Mouse (Mus musculus): ENCODE measurements around the gene Cyp4f13. TPM values are rescaled to one million over a fixed set of nuclear protein-coding genes. Genes with fewer than 3 reads are reported as not detected.

Gene Cyp4f13
- polyA plus RNA-seq, 1 experiment from 2014 or later: 13.3 TPM

- Histone ChIP-seq H3K27me3 (no peaks in the 10 kb centered on the region), H3K36me3 (no peaks in the 10 kb centered on the region), H3K4me2 (no peak overlapping the region), H3K9me3 (replicated peaks) (no peaks in the 10 kb centered on the region), H3K9ac (no peak overlapping the region), H3K27ac (no peak overlapping the region), H3K4me3 (replicated peaks) (no peak overlapping the region), H3K4me1 (peaks cover 15% of the 10 kb centered on the region)
- no peak for ATAC-seq (replicated peaks; ENCODE audit: low FRiP score)
- 67% methylated on average over 3 of the region's 3 CpGs for WGBS
Observed at GRCm38 (mm10) chr17:32944402-32945035, 2.7 kb downstream of the Cyp4f13 start.

GRCm38 (mm10) chr17:32943661-32944060, 3.5 kb downstream of the Cyp4f13 start:
- Histone ChIP-seq H3K27me3 (no peaks in the 10 kb centered on the region), H3K9me3 (replicated peaks) (no peaks in the 10 kb centered on the region), H3K27ac (no peak overlapping the region), H3K4me1 (peaks cover 15% of the 10 kb centered on the region), H3K9ac (no peak overlapping the region), H3K4me3 (replicated peaks) (no peak overlapping the region), H3K36me3 (no peaks in the 10 kb centered on the region), H3K4me2 (no peak overlapping the region)
- WGBS: 91% methylated on average over 3 of the region's 3 CpGs
- ATAC-seq (replicated peaks; ENCODE audit: low FRiP score): no peak

- no peak overlapping the region for H3K9ac ChIP-seq
- H3K4me2 ChIP-seq: no peak overlapping the region
- no peaks in the 10 kb centered on the region for H3K27me3 ChIP-seq
- no peak for ATAC-seq (replicated peaks; ENCODE audit: low FRiP score)
- H3K36me3 ChIP-seq: no peaks in the 10 kb centered on the region
- no peak overlapping the region for H3K4me3 ChIP-seq (replicated peaks)
- no peaks in the 10 kb centered on the region for H3K9me3 ChIP-seq (replicated peaks)
- H3K27ac ChIP-seq: no peak overlapping the region
- WGBS: 73% methylated on average over 4 of the region's 4 CpGs
- no peaks in the 10 kb centered on the region for H3K4me1 ChIP-seq
Observed at GRCm38 (mm10) chr17:32939831-32940230, 7.4 kb downstream of the Cyp4f13 start.

- Histone ChIP-seq H3K4me1 (peaks cover 8% of the 10 kb centered on the region), H3K36me3 (no peaks in the 10 kb centered on the region), H3K27ac (no peak overlapping the region), H3K4me3 (replicated peaks) (no peak overlapping the region), H3K9ac (no peak overlapping the region), H3K27me3 (0 out of 2 replicates have a peak, but pooled peaks cover 2% of the 10 kb centered on the region), H3K4me2 (no peak overlapping the region), H3K9me3 (replicated peaks) (no peaks in the 10 kb centered on the region)
- 83% methylated on average over 5 of the region's 5 CpGs for WGBS
- no peak for ATAC-seq (replicated peaks; ENCODE audit: low FRiP score)
Observed at GRCm38 (mm10) chr17:32927803-32928202, 19.4 kb downstream of the Cyp4f13 start.

GRCm38 (mm10) chr17:32924658-32925312, 22.4 kb downstream of the Cyp4f13 start:
- peak overlapping the region; percentile 83 for H3K4me2 ChIP-seq
- peak; percentile 95 for ATAC-seq (replicated peaks; ENCODE audit: low FRiP score)
- WGBS: 19% methylated on average over 32 of the region's 32 CpGs

GRCm38 (mm10) chr17:32923681-32924080, 23.5 kb downstream of the Cyp4f13 start:
- Histone ChIP-seq H3K4me1 (peaks cover 8% of the 10 kb centered on the region), H3K4me2 (no peak overlapping the region), H3K9me3 (replicated peaks) (no peaks in the 10 kb centered on the region; the same call in 1 of the 2 replicates), H3K27me3 (no peaks in the 10 kb centered on the region), H3K36me3 (no peaks in the 10 kb centered on the region), H3K9ac (no peak overlapping the region), H3K4me3 (replicated peaks) (no peak overlapping the region), H3K27ac (no peak overlapping the region)
- no peak for ATAC-seq (replicated peaks; ENCODE audit: low FRiP score)
- WGBS: 96% methylated on average over 1 of the region's 1 CpGs

More at GRCm38 (mm10) chr17:32924658-32925312, 22.4 kb downstream of the Cyp4f13 start:
- H3K4me3 ChIP-seq (replicated peaks): peak overlapping the region; percentile 55
- H3K9ac ChIP-seq: peak overlapping the region; percentile 54
- 0 out of 2 replicates have a peak, but pooled peaks cover 2% of the 10 kb centered on the region for H3K27me3 ChIP-seq
- peaks cover 8% of the 10 kb centered on the region for H3K4me1 ChIP-seq
- H3K27ac ChIP-seq: 0 out of 2 replicates have a peak overlapping the region, but pooled peaks have one; percentile 37
- no peaks in the 10 kb centered on the region; the same call in 1 of the 2 replicates for H3K9me3 ChIP-seq (replicated peaks)
- no peaks in the 10 kb centered on the region for H3K36me3 ChIP-seq

- H3K36me3 ChIP-seq: no peaks in the 10 kb centered on the region
- WGBS: 69% methylated on average over 2 of the region's 2 CpGs
- H3K4me3 ChIP-seq (replicated peaks): no peak overlapping the region
- H3K27me3 ChIP-seq: 0 out of 2 replicates have a peak, but pooled peaks cover 6% of the 10 kb centered on the region
- no peaks in the 10 kb centered on the region; the same call in 1 of the 2 replicates for H3K9me3 ChIP-seq (replicated peaks)
- no peak overlapping the region for H3K9ac ChIP-seq
- no peak overlapping the region for H3K4me2 ChIP-seq
- H3K27ac ChIP-seq: no peak overlapping the region
- H3K4me1 ChIP-seq: no peaks in the 10 kb centered on the region; the same call in 1 of the 2 replicates
- no peak for ATAC-seq (replicated peaks; ENCODE audit: low FRiP score)
Observed at GRCm38 (mm10) chr17:32919123-32919522, 28.1 kb downstream of the Cyp4f13 start.

- no peak within 1 kb of the TSS for H3K27ac ChIP-seq
- H3K9ac ChIP-seq: no peak within 1 kb of the TSS
- 57% methylated on average over 2 of the region's 2 CpGs for WGBS
- ATAC-seq (replicated peaks; ENCODE audit: low FRiP score): no peak
- H3K27me3 ChIP-seq: peaks cover 8% of the 10 kb centered on the region; the same call in 1 of the 2 replicates
- H3K4me2 ChIP-seq: no peak within 1 kb of the TSS
- no peak within 1 kb of the TSS for H3K4me3 ChIP-seq (replicated peaks)
- H3K9me3 ChIP-seq (replicated peaks): no peaks in the 10 kb centered on the region; the same call in 1 of the 2 replicates
- H3K4me1 ChIP-seq: no peaks in the 10 kb centered on the region
- no peaks in the 10 kb centered on the region for H3K36me3 ChIP-seq
Observed at GRCm38 (mm10) chr17:32917131-32917530, 30.1 kb downstream of the Cyp4f13 start, which contains the start of gene Cyp4f14. Gene Cyp4f14 (minus strand): TSS chr17:32917342.

- Histone ChIP-seq H3K27me3 (peaks cover 12% of the 10 kb centered on the region; the same call in 1 of the 2 replicates), H3K9ac (no peak overlapping the region), H3K9me3 (replicated peaks) (no peaks in the 10 kb centered on the region), H3K27ac (no peak overlapping the region), H3K36me3 (no peaks in the 10 kb centered on the region), H3K4me3 (replicated peaks) (no peak overlapping the region), H3K4me2 (no peak overlapping the region), H3K4me1 (no peaks in the 10 kb centered on the region)
- WGBS: 85% methylated on average over 1 of the region's 1 CpGs
- ATAC-seq (replicated peaks; ENCODE audit: low FRiP score): no peak
Observed at GRCm38 (mm10) chr17:32916075-32916474, 31.1 kb downstream of the Cyp4f13 start.

- Histone ChIP-seq H3K4me3 (replicated peaks) (no peak overlapping the region), H3K9ac (no peak overlapping the region), H3K4me2 (no peak overlapping the region), H3K4me1 (no peaks in the 10 kb centered on the region), H3K9me3 (replicated peaks) (no peaks in the 10 kb centered on the region), H3K27me3 (peaks cover 13% of the 10 kb centered on the region), H3K27ac (no peak overlapping the region), H3K36me3 (no peaks in the 10 kb centered on the region)
- WGBS: 70% methylated on average over 10 of the region's 10 CpGs
- ATAC-seq (replicated peaks; ENCODE audit: low FRiP score): no peak
Observed at GRCm38 (mm10) chr17:32906172-32906571, 41.0 kb downstream of the Cyp4f13 start.

- WGBS: 12% methylated on average over 19 of the region's 19 CpGs
- H3K27me3 ChIP-seq: peaks cover 13% of the 10 kb centered on the region
- H3K4me2 ChIP-seq: peak overlapping the region; percentile 51
- no peak overlapping the region for H3K9ac ChIP-seq
- no peaks in the 10 kb centered on the region for H3K9me3 ChIP-seq (replicated peaks)
- ATAC-seq (replicated peaks; ENCODE audit: low FRiP score): no peak
- H3K4me3 ChIP-seq (replicated peaks): peak overlapping the region; percentile 14; the same call in 1 of the 2 replicates
- H3K36me3 ChIP-seq: no peaks in the 10 kb centered on the region
- no peak overlapping the region for H3K27ac ChIP-seq
- no peaks in the 10 kb centered on the region for H3K4me1 ChIP-seq
Observed at GRCm38 (mm10) chr17:32905239-32905638, 42.0 kb downstream of the Cyp4f13 start.

- Histone ChIP-seq H3K4me1 (no peaks in the 10 kb centered on the region), H3K4me3 (replicated peaks) (no peak overlapping the region), H3K36me3 (no peaks in the 10 kb centered on the region), H3K27ac (no peak overlapping the region), H3K9me3 (replicated peaks) (no peaks in the 10 kb centered on the region), H3K9ac (no peak overlapping the region), H3K27me3 (peaks cover 13% of the 10 kb centered on the region), H3K4me2 (no peak overlapping the region)
- 60% methylated on average over 2 of the region's 2 CpGs for WGBS
- ATAC-seq (replicated peaks; ENCODE audit: low FRiP score): no peak
Observed at GRCm38 (mm10) chr17:32904414-32904813, 42.8 kb downstream of the Cyp4f13 start.

Measured in kidney, embryonic 15.5 days (tissue).